Mouse (Mus musculus) left cerebral cortex, adult 8-10 months (tissue): ENCODE results near the gene Ankrd2. TPM values are rescaled to one million over a fixed set of nuclear protein-coding genes. Genes with fewer than 3 reads are reported as not detected.
"Not testable (repeated sequence)": the region's sequence is repeated elsewhere in the genome, so short reads cannot be mapped to it uniquely, and the experiment has no call there.

Experiments used
- DNase-seq, 2 experiments: peaks; one replicate each; pipeline ENCODE4 v3.0.0; 2022; ENCODE audit warnings: low spot score in 2 of 2
- total RNA-seq, 4 experiments: library from RNA; stranded (reverse); gene quantifications; 2 replicates each; pipeline ENCODE4 v1.2.4; 2022

The Ankrd2 gene
- total RNA-seq, 4 experiments from 2014 or later = 0.62 to 0.81 TPM; not detected in 2

DNA sequence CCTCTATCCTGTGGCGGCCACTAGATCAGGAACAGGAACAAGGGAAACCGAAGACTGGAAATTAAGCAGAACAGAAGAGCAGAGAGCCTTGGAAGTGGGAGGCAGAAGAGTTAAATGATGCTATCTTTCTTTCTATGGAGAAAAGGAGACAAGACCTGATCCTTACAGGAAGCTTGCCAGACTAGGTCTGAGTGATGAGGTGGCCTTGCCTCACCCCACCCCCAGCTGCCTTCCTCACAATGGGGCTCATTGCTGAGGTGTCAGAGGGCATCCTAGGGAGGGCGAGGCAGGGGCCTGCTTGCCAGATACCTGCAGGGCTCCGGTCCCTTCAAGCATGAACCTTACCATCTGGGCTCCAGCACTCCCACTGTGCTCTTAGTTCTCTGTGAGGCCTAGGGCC, 16.1 kb downstream of the Ankrd2 start, which contains the start of gene 4933411K16Rik:
Gene 4933411K16Rik, plus strand, starts transcription at position 301 of the 400 bp plus-strand sequence.
- no peak for DNase-seq

DNA sequence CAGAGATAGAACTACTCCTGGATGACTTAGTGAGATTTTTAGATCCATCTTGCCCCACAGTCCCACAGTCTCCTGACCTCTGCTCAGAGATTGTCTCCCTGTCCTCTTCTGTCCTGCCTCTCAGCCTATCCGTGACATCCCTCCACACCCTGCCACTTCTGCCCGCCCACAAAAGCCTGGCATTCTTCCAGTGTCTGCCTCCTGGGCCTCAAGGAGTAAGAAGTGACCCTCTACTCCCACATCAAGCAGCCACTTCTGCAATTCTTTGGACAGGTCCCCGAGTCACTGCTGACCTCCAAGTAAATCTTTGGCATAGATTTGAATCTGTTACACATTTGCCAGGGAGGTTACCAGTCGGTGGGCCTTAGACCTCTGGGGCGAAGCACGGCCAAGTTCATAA, 18.5 kb downstream of the Ankrd2 start:
- no peak for DNase-seq

DNA sequence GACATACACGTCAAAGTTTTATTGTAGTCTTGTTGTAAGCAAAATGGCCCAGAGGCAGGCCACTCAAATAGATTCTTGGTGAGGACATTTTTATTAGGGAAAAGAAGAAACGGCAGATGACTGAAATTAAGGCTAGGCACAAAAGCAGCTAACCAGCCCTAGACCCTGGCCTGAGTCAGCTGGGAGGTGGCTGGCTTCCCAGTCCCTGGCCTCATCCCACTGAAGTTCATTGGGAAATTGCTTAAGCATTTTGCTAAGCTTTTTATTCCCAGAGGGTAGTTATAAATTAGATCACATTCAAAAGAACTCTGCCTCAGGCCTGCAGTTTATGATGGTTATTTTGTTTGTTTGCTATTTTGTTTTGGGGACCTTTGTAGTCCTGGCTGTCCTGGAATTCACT, 20.1 kb downstream of the Ankrd2 start:
- no peak for DNase-seq

DNA sequence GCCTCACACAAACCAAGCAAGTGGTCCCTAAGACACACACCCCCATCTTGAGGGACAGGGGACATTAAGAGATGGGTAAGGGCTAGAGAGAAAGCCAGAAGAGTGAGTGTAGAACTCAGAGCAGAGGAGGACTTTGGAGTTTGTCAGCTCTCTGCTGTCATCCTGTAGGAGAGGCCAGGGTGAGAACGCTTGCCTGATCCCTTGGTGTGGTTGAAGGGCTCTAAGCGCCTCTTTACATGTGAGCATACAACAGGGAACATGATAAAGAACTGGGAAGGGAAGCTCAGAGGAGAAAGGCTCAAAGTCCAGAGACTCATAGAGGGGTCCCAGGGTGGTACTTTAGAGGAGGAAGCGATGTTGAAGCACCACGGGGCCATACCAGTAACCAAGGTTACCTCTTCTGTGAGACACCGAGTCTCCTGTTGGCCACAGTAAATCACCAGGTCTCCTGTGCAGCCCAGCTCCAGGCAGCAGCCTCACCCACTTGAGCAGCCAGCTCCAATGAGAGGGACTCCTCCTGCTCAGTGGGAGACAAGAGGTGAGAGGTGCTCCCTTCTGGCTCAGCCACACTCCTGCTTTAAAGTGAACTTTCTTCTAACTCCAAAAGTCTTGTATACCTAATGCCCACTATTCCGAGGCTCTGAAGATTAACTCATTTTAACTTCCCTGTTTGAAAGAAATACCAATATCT, 21.1 kb downstream of the Ankrd2 start:
- DNase-seq = no peak

DNA sequence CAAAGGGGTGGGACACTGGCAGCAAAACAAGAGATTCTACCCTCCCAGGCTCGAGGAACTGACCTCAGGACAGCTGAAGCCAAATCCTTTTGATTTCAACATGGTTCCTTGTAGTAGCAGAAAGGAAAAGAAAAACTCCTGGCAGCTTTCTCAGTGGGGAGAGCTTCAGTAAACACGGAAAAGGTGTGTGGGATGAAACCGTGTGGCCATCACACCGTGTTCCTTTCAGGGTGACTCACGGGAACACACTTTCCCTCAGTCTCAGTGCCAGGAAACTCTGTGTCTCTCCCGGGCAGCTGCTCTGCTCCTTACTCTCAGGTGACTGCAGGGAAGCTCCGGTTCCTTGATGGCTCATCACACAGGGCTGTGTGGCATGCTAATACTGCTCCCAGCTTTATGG, 22.6 kb downstream of the Ankrd2 start:
- no peak for DNase-seq

DNA sequence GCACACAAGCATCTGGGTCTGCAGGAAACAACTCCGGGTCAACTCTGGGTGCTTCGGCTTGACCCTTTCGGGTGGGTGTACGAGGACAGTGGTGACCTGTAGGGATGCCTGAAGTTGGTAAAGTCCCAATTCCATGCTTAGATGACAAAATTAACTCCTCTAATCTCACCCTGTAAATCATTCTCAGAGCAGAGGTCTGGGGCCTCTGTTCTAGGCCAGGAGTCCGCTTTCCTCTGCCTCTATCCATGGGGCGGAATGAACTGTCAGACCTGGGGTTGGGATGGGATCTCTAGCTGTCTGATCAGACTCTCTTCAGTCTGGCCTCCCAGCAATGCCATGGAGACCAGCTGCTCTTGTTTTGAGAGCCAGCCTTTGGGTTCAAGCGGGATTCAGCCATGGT, 25.6 kb downstream of the Ankrd2 start:
- DNase-seq = no peak

DNA sequence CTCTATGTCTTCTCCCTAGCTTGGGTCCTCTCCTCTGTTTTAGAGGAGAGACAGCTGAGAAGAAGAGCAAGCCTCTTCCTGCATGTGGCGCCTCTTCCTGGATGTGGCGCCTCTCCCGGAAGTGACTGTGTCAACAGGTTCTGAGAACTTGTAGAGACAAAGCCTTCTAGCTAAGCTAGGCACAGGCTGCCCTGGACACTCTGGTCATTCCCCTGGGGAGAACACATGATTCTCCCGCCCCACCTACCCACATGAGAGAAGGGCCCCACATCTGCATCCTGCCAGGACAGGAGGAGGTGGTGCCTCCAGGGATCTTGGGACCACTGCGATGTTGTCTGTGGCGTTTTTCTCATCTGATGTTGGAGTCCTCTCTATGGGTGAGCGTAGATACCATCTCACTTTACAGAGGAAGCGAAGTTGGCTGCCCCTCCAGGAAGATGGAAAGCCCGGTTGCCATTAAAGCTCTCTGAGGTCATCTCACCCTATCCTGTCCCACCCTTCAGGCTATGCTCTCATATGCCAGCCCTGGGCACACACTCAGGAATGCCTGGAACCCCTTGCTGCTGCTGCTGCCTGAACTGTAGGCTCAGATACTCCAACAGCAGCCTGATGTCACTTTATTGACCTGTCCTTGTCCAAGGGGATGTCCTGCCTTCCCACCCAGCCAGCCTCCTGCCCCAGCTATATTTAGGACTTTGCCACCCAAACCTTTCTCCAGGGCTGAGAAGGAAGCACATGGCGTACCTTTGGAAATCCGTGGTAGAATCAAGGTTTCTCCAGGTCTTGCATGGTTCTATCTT, 32.8 kb downstream of the Ankrd2 start:
- DNase-seq = no peak

- DNase-seq = no peak
Observed at GRCm38 (mm10) chr19:42069241-42069525, 33.4 kb downstream of the Ankrd2 start.

GRCm38 (mm10) chr19:42071221-42071620, 35.4 kb downstream of the Ankrd2 start:
- DNase-seq = no peak

DNA sequence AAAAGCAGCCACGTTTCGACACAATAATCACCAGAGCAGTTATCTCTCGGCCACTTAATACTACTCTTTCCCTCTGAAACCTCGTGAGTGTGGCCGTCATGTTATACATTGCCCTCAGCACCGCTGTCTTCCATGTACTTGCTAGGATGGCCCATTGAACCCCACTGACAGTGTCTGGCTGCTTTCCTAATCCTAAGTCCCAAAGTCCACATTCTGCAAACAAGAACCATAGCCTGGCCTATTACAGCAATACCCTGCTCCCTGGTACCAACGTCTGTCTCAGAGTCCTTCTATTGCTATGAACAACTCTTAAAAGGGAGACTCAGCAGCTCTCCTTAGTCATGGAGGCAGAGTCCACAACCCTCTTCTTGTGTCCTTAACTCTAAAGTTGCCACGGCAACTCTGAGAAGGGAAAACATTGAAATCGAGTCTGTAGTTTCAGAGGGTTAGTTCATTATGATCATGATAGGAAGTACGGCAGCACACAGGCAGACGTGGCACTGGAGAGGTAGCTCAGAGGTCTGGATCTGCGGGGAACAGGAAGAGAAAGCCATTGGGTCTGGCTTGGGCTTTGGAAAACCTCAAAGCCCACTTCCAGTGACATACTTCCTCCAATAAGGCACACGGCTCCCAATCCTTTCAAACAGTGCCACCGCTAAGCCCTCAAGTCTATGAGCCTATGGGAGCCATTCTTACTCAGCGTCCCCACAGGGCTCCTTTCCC, 36.2 kb downstream of the Ankrd2 start:
- DNase-seq = no peak

- no peak for DNase-seq
Observed at GRCm38 (mm10) chr19:42072802-42073201, 37.0 kb downstream of the Ankrd2 start.

GRCm38 (mm10) chr19:42075051-42075450, 39.3 kb downstream of the Ankrd2 start:
- DNase-seq = no peak

- no peak for DNase-seq
Observed at GRCm38 (mm10) chr19:42075992-42076391, 40.2 kb downstream of the Ankrd2 start.

DNA sequence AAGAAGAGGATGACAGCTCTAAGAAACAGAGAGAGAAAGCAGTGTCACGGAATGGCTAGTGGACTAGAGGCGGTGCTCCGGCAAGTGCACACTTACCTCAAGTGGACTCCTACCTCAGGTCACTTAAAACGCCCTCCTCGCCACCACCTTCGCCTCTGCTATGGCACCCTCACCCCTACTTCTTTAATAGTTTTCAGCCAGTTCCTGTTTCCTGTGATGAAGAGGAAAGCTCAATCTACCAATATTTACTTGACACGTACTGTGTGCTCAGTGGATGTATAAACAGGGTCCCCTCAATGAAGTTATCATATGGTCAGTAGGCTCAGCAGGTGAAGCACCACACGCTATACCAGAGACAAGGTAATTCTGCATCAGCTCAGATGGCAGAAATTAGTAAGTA, 42.8 kb downstream of the Ankrd2 start:
- DNase-seq = no peak

DNA sequence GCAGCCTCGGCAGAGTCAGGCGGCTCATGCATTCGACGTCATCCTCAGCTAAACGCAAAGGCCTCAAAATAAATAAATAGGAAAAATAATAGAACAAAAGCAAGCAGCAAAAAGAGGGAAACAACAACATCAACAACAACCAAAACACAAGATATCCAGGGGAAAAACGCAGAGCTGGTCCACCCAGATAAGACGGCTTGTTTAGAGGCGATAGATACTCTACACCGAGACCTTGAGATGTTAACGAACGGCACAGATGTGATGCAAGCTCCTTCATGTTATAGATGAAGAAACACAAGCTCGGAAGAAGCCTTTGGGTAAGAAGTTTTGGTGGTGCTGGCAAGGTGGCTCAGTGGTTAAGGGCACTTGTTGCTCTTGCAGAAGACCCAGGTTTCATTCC, 43.2 kb downstream of the Ankrd2 start:
- DNase-seq = no peak

DNA sequence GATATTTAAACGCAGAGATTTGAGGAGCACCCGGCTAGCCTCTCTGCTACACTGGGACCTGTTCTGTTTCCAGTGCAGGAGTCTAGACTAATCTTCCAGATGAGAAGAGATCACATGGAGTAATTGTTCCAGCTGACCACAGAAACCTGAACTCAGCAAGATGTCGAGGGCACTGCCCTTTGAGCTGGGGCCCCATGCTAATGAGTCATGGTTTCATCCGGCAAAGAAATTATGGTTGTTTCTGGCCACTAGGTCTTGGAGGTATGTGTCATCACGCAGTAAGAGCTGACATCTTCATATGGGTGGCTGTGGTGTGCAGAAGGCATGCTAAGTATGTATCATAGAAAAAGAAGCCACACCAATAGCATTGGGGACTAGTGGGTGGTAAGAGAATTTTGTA, 44.1 kb downstream of the Ankrd2 start:
- DNase-seq = no peak

- DNase-seq = no peak
Observed at GRCm38 (mm10) chr19:42080469-42080868, 44.7 kb downstream of the Ankrd2 start.

DNA sequence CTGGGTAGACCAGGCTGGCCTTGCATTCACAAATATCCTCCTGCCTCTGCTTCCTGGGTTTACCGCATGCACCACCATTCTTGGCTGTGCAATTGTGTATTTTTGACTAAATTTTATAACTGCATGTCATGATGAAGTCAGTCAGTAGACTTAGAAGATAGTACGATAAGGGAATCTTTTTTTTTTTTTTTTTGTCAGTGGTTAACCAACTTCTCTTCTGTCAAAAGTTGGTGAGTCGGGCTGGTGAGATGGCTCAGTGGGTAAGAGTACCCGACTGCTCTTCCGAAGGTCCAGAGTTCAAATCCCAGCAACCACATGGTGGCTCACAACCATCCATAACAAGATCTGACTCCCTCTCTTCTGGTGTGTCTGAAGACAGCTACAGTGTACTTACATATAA, 45.8 kb downstream of the Ankrd2 start:
- not testable (repeated sequence) for DNase-seq

- DNase-seq = no peak
Observed at GRCm38 (mm10) chr19:42085690-42086089, 49.9 kb downstream of the Ankrd2 start.

- peak; percentile 87 to 91 for DNase-seq
Observed at GRCm38 (mm10) chr19:42086166-42086565, 50.4 kb downstream of the Ankrd2 start, which contains the start of gene Morn4. Gene Morn4 (minus strand): TSS chr19:42086357.

DNA sequence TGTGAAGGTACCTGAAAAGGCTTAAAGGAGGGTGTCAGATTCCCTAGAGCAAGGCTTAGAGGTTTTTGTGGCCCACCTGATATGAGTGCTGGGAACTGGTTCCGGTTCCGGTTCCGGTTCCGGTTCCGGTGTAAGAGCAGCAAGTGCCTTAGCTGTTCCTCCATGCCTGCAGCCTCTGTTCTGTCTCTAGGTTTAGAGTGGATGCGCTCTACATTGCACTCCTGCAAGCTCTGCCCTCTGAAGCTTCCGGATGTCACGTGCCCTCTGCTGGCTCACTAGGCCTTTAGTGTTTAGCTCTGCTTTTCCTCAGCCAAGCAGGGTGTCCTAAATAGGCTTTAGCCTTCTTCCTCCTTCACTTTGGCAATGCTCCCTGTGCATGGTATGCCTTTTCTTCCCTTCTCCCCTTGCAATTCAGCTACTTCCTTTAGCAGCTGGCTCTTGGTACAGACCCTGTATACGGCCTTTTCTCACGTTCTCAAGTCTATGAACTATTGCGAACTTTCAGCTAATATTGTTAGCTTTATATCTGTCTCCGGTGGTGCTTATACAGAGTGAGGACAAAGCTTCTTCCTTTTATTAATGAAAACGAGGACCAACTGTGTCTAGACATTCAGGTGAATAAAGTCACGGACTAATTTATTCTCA, 53.4 kb downstream of the Ankrd2 start:
- DNase-seq = peak; percentile 22 to 60
